Mouse (Mus musculus) adrenal gland, postnatal 4 days (tissue): ENCODE results near the gene Oxld1. TPM values are rescaled to one million over a fixed set of nuclear protein-coding genes. Genes with fewer than 3 reads are reported as not detected.
"Not testable (repeated sequence)": the region's sequence is repeated elsewhere in the genome, so short reads cannot be mapped to it uniquely, and the experiment has no call there.

Experiments used
- DNase-seq, 2 experiments: peaks; one replicate each; pipeline ENCODE4 v3.0.0; 2021 to 2022; ENCODE audit warnings: low spot score in 2 of 2, mixed read lengths in 2 of 2
- total RNA-seq, 2 experiments: library from RNA; stranded (reverse); gene quantifications; 2 replicates each; pipeline ENCODE4 v1.2.3; 2021

The Oxld1 gene
- total RNA-seq, 2 experiments from 2014 or later: 34.6 to 43.3 TPM

DNA sequence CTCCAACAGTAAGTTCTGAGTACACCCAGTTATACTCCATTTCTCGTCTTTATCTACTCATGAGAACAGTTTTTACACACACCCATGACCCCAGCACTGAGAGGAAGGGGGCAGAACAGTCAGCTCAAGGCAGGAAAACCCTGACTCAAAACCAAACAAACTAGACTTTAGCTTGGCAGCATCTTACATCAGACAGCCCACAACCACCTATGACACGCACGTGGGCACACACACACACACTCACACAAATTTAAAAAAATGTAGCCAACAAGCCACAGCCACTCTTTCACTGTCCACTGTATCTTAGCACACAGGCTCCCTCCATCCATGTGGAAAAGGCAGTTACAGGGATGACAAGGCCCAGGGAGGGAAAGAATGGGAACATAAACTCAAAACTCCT lies 31.1 kb downstream of the Oxld1 start:
- no peak for DNase-seq

DNA sequence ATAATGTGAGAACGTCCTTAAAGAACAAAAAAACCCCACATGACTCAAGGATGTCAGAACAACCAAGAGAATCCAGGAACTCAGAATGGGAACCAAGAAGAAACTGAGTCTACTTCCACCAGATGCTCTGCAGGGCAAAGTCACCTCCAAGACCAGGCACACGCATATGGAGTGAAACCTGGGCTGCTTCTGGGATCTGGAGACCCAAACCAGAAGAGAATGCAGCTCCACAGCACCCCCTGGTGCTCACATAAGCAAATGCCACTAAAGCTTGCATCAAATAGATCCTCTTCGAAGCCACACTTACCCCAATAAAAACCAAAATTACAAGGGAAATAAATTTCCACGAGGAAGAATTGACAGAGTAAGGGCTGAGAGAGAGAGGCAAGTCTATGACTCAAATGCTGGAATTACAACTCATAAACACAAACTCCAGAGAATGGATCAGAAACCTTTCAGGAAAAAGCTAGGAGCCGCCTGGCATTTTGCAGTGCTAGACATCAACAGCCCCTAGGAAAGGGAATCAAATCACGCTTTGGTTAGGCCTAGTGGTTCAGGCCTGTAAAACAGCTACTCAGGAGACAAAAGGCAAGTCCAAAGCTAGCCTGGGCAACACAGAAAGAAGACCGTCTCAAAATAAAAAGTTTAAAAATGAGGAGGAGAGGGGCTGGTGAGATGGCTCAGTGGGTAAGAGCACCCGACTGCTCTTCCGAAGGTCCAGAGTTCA lies 34.1 kb downstream of the Oxld1 start:
- peak; percentile 27 to 37 for DNase-seq

DNA sequence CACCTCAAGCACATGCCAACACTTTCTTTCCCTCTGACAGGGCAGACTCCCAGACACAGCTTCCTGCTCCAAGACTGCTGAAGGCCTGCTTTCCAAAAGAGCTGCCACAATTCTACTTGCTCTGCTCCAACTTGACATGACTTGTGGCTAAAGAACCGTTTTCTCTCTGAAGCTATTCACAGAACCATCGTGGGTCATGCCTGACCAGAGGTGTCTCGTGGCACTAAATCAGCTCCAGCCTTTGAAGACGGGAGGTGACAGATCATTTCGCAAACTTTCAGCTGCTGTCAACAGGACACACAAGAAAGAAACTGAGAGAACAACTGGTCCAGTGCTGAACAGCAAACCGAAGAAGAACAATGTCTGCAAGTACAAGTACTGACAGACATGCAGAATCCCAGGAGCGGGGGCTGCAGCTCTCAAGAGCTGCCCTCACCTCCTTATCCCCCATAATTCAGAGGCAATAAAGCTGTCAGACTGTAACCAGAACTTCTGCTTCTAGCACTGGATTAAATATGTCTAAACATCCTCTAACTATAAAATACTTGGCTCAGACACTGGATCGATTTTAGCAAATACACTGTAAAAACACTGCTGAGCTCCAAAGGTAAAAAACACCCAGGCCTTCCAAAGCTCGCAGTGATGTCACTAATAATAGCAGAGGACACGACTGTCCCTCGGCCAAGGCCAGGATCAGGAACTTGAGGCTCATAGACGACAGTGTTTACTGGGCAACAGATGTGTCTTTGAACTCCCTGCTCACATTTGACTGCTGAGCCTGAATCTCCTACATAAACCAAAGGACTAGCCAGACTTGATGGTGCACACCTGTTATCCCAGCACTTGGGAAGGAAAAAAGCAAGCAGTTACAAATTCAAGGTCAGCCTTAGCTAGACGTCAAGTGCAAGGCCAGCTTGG lies 35.0 kb downstream of the Oxld1 start:
- no peak for DNase-seq

DNA sequence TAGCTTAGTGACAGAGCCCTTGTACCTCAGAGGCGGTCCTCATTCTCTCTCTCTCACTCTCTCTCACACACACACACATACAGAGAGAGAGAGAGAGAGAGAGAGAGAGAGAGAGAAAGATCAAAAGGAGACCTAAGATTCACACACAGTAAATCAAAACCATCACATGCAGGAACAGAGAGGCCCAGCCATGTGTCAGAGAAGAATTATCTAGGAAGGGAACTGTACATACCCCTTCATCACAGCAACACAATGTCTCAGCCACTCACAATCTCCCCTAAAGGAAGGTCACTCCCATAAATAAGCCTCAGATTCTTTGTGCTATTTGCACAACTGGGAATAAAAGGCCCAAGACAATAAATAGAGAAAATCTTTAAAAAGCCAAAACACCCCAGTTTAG lies 39.3 kb downstream of the Oxld1 start:
- DNase-seq: no peak

DNA sequence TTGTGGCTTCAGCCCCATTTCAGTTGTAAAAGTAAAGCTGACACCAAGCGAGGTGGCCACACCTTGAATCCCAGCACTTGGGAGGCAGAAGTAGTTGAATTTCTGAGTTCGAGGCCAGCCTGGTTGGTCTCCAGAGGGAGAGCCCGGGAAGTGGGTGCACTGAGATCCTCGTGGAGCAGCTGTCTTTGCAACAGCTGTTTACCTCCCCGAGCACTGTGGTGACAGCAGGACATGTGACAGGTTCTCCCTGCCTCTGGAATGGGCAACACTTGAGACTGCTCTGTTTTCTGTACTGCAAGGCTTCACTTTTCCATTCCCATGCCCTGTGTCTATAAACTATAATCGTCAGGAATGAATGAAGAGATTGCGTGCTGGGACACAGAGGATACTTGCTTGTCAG lies 40.0 kb downstream of the Oxld1 start:
- DNase-seq: no peak

DNA sequence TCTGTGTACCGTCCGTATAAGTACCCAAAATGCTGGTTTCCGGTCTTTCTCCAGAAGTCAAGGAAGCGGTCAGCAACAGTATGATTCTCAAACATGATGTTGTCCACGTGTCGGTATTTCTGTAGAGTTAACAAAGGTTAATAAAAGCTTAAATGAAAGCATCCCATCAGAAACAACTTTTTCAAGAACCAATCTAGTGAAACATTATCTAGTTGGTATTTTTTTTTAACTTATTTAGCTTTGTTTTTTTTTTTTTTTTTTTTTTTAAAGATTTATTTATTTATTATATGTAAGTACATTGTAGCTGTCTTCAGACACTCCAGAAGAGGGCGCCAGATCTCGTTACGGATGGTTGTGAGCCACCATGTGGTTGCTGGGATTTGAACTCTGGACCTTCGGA lies 44.2 kb downstream of the Oxld1 start:
- DNase-seq: not testable (repeated sequence)

Other genes starting within 250 kb of the Oxld1 start
- gene Bahcc1, start 225.1 kb downstream of the Oxld1 start, total RNA-seq: 10 to 100 TPM; 25.3 to 26.7 TPM
- 1,000 to 10,000 TPM in 1 of 2 experiments, 100 to 1,000 TPM in 1; 949 to 1,134 TPM for gene Actg1, start 109.5 kb downstream of the Oxld1 start, total RNA-seq
- gene Fscn2, start 96.5 kb downstream of the Oxld1 start, total RNA-seq: under 1 TPM; 0.39 to 0.51 TPM
- gene Faap100, start 79.3 kb downstream of the Oxld1 start, total RNA-seq: 10 to 100 TPM; 34.5 to 35.6 TPM
- gene Nploc4, start 20.4 kb downstream of the Oxld1 start, total RNA-seq: 10 to 100 TPM; 76.3 to 77.5 TPM
- 10 to 100 TPM in 1 of 2 experiments, 1 to 10 TPM in 1; 7.1 to 10.2 TPM for gene Tspan10, start 15.4 kb downstream of the Oxld1 start, total RNA-seq
- gene Pde6g, start 4.6 kb downstream of the Oxld1 start, total RNA-seq: under 1 TPM in 1 of 2 experiments, not detected in 1; 0.25 TPM
- 10 to 100 TPM; 19.0 to 21.4 TPM for gene Ccdc137, start within 50 bp of the Oxld1 start, total RNA-seq
- gene Arl16, start 9.5 kb upstream of the Oxld1 start, total RNA-seq: 10 to 100 TPM; 24.4 to 26.8 TPM
- 100 to 1,000 TPM; 105 to 107 TPM for gene Mrpl12, start 26.5 kb upstream of the Oxld1 start, total RNA-seq
- 100 to 1,000 TPM; 102 to 103 TPM for gene Slc25a10, start 33.8 kb upstream of the Oxld1 start, total RNA-seq
- 1 to 10 TPM; 2.5 to 9.8 TPM for gene Gcgr, start 72.6 kb upstream of the Oxld1 start, total RNA-seq
- 10 to 100 TPM; 80.6 to 84.2 TPM for gene Mcrip1, start 91.7 kb upstream of the Oxld1 start, total RNA-seq
- 1 to 10 TPM; 1.3 to 5.6 TPM for gene Ppp1r27, start 93.1 kb upstream of the Oxld1 start, total RNA-seq
- gene P4hb, start 115.2 kb upstream of the Oxld1 start, total RNA-seq: 100 to 1,000 TPM; 531 to 539 TPM
- gene Arhgdia, start 123.6 kb upstream of the Oxld1 start, total RNA-seq: 100 to 1,000 TPM; 321 to 354 TPM
- 100 to 1,000 TPM; 136 to 169 TPM for gene Alyref, start 140.3 kb upstream of the Oxld1 start, total RNA-seq
- gene Anapc11, start 140.4 kb upstream of the Oxld1 start, total RNA-seq: 10 to 100 TPM; 87.4 to 90.7 TPM
- 1 to 10 TPM; 2.4 to 5.4 TPM for gene Npb, start 150.4 kb upstream of the Oxld1 start, total RNA-seq
- 100 to 1,000 TPM; 135 to 144 TPM for gene Pcyt2, start 159.9 kb upstream of the Oxld1 start, total RNA-seq
- 10 to 100 TPM; 49.0 to 58.1 TPM for gene Sirt7, start 167.2 kb upstream of the Oxld1 start, total RNA-seq
- 10 to 100 TPM; 51.4 to 56.0 TPM for gene Mafg, start 175.5 kb upstream of the Oxld1 start, total RNA-seq
- 1 to 10 TPM; 5.4 to 8.6 TPM for gene Pycr1, start 185.7 kb upstream of the Oxld1 start, total RNA-seq
- gene Myadml2, start 190.1 kb upstream of the Oxld1 start, total RNA-seq: 1 to 10 TPM; 1.4 to 3.8 TPM
- gene Notum, start 203.1 kb upstream of the Oxld1 start, total RNA-seq: 10 to 100 TPM in 1 of 2 experiments, 1 to 10 TPM in 1; 8.6 to 14.8 TPM
- gene Aspscr1, start 214.9 kb upstream of the Oxld1 start, total RNA-seq: 100 to 1,000 TPM; 108 to 110 TPM